Mouse (Mus musculus): Measurements from ENCODE around the gene Mrtfa.

Mrtfa gene

DNA sequence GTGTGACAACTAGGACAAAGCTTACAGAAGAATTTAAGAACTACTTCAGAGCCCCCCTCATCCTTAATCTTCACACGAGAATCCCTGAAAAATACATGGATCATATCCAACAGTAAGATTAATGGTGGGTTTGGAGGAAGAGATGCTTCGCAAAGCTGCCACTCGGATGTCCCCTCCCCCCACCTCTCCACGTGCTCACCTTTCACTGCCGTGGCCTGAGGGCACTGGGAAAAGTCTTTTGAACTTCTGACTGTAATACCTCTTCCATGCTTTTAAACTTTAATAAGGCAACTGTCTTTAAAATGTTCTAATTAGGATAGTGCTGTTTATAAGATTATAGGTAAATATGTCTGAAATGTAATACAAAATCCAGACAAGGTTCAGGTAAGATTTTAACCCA lies 216.2 kb downstream of the Mrtfa start:
- no peak for DNase-seq

GRCm38 (mm10) chr15:80969371-80969770 lies 221.2 kb downstream of the Mrtfa start:
- DNase-seq = no peak
